In the genomic region with DNA sequence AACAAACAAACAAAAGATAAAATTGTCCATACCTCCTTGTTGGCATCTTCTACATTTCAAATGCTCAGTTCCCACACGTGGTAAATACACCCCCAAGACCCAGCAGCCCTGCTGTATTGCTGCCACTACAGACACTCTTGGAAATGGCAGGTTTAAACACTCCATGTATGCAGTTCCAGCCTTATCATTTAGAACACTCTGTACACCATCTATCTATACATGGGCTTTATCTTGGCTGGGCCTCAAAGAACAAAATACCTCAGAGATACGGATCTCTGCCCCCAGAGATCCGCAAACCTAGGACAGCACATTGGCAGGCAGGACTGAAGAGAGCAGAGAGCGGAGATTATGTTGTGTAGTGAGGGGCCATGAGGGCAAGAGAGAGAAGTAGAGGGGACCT, we compare ENCODE assay signal across 27 mouse cellular contexts. TPM values are rescaled to one million over a fixed set of nuclear protein-coding genes. Genes with fewer than 3 reads are reported as not detected.
DNase-seq lines count a peak whose midpoint lies in the region; ATAC-seq and TF ChIP-seq lines count a peak whose summit lies in the region.
"Had no signal": no experiment of that assay in that cellular context is flagged by ENCODE, and none has a peak within 500 bp of the region (broad histone marks: within the 10 kb centered on the region; RNA-seq: fewer than 3 reads in every experiment).

No protein-coding gene starts in this region.

- WGBS in liver, embryonic 13.5 days (ENCODE audit: insufficient replicate concordance): 29% methylated on average over 4 of the region's 4 CpGs
- 47% methylated on average over 4 of the region's 4 CpGs for WGBS in liver, postnatal 0 days (ENCODE audit: insufficient replicate concordance)

- peaks cover 15% of the 10 kb centered on the region for H3K4me1 ChIP-seq in liver, embryonic 13.5 days (replicated peaks)
- H3K4me1 ChIP-seq in liver, postnatal 0 days (ENCODE audit: insufficient read depth): no peaks in the 10 kb centered on the region
- H3K4me1 ChIP-seq in E14TG2a.4 (replicated peaks; ENCODE audit: low read depth, low read length) (peaks cover 58% of the 10 kb centered on the region), ES-E14 (ENCODE audit: control insufficient read depth in 2 of 2, insufficient read depth in 2 of 2, low read length in 2 of 2, poor library complexity in 1 of 2) (peaks cover 19 to 28% of the 10 kb centered on the region in 2 experiments)

- no peak overlapping the region for H3K4me2 ChIP-seq in liver, embryonic 13.5 days
- no peak overlapping the region for H3K4me2 ChIP-seq in liver, postnatal 0 days (ENCODE audit: low read depth, low read length)
- H3K4me2 ChIP-seq: forebrain, embryonic 13.5 days; heart, embryonic 12.5 days; heart, embryonic 15.5 days; hindbrain, embryonic 13.5 days had no signal

- in situ Hi-C loops in ES-E14 (cut with MboI; ENCODE audit: low sequenced_read_pairs in 2 of 2, unreplicated experiment in 2 of 2): no loop called here

- H3K9ac ChIP-seq in liver, embryonic 13.5 days: no peak overlapping the region
- H3K9ac ChIP-seq in liver, postnatal 0 days (replicated peaks): no peak overlapping the region
- no peak overlapping the region for H3K9ac ChIP-seq in ES-E14 (ENCODE audit: insufficient read depth, low read depth, low read length, poor library complexity, severe bottlenecking)
- H3K9ac ChIP-seq: forebrain, embryonic 13.5 days; heart, embryonic 12.5 days; heart, embryonic 15.5 days; hindbrain, embryonic 13.5 days had no signal

- DNase-seq in liver, embryonic 13.5 days: no peak
- DNase-seq in liver, postnatal 0 days: no peak
- no peak for DNase-seq in ES-E14 (ENCODE audit: low read depth, low spot score)
- DNase-seq in kidney, adult 11 months: no peak
- DNase-seq: adrenal gland, adult 8-10 months; adrenal gland, postnatal 25 days; cerebellum, adult 11-12 months; cerebellum, adult 8-10 months; cerebellum, postnatal 10 days; cerebellum, postnatal 36 days; gastrocnemius, postnatal 10 days; gastrocnemius, postnatal 36 days; heart, adult 2 months; heart, postnatal 10 days; heart, postnatal 36 days had no signal

- H3K27ac ChIP-seq in liver, embryonic 13.5 days: no peak overlapping the region
- no peak overlapping the region for H3K27ac ChIP-seq in liver, postnatal 0 days (ENCODE audit: low read depth)
- peak overlapping the region; percentile 43; the same call in 1 of the 2 replicates for H3K27ac ChIP-seq in ES-E14 (ENCODE audit: insufficient read depth, low read depth, low read length, poor library complexity, severe bottlenecking)
- H3K27ac ChIP-seq: forebrain, embryonic 10.5 days; forebrain, embryonic 13.5 days; heart, adult 2 months; heart, embryonic 15.5 days; hindbrain, embryonic 10.5 days; hindbrain, embryonic 13.5 days had no signal

- no peak overlapping the region for H3K4me3 ChIP-seq in liver, embryonic 13.5 days (replicated peaks)
- H3K4me3 ChIP-seq in liver, postnatal 0 days (ENCODE audit: low read depth, low read length): no peak overlapping the region
- H3K4me3 ChIP-seq in E14TG2a.4 (replicated peaks; ENCODE audit: low read length): 0 out of 2 replicates have a peak overlapping the region, but pooled peaks have one; percentile 23
- H3K4me3 ChIP-seq in ES-E14 (ENCODE audit: insufficient read depth in 1 of 2, low read depth in 1 of 2, low read length in 2 of 2, poor library complexity in 1 of 2, severe bottlenecking in 1 of 2): no peak overlapping the region
- H3K4me3 ChIP-seq: forebrain, embryonic 10.5 days; forebrain, embryonic 13.5 days; heart, adult 2 months; heart, embryonic 12.5 days; heart, embryonic 15.5 days; hindbrain, embryonic 10.5 days; hindbrain, embryonic 13.5 days had no signal

- ATAC-seq in liver, embryonic 13.5 days (ENCODE audit: low read depth): peak; percentile 50
- ATAC-seq in liver, postnatal 0 days: no peak
- ATAC-seq in megakaryocyte progenitor cell, adult 5-6 weeks (replicated peaks; ENCODE audit: poor library complexity): 0 out of 2 replicates have a peak, but pooled peaks have one; percentile 9
- ATAC-seq: activated CD4-positive, CD25-positive, alpha-beta regulatory T cell, adult 4 months; CD4-positive, CD25-positive, alpha-beta regulatory T cell, adult 4 months; forebrain, embryonic 13.5 days; forebrain, embryonic 16.5 days; hindbrain, embryonic 16.5 days had no signal

- H3K27me3 ChIP-seq in liver, embryonic 13.5 days: 0 out of 2 replicates have a peak, but pooled peaks cover 3% of the 10 kb centered on the region
- H3K27me3 ChIP-seq in liver, postnatal 0 days (ENCODE audit: insufficient read depth, low read length): no peaks in the 10 kb centered on the region
- peaks cover 5% of the 10 kb centered on the region; the same call in 1 of the 2 replicates for H3K27me3 ChIP-seq in E14TG2a.4 (ENCODE audit: insufficient read depth, low read length)
- H3K27me3 ChIP-seq: forebrain, embryonic 13.5 days; heart, embryonic 12.5 days; heart, embryonic 15.5 days; hindbrain, embryonic 13.5 days had no signal

- no peak for TF ChIP-seq EP300 in liver, postnatal 0 days (IDR thresholded peaks at IDR 0.05; ENCODE audit: low read depth)

- no peaks in the 10 kb centered on the region for H3K9me3 ChIP-seq in liver, embryonic 13.5 days (replicated peaks)
- H3K9me3 ChIP-seq in liver, postnatal 0 days (ENCODE audit: low read length): no peaks in the 10 kb centered on the region
- H3K9me3 ChIP-seq in E14TG2a.4 (ENCODE audit: low read length): no peaks in the 10 kb centered on the region
- H3K9me3 ChIP-seq in ES-E14 (ENCODE audit: control insufficient read depth, insufficient read depth, low read depth, low read length): no peaks in the 10 kb centered on the region
- H3K9me3 ChIP-seq: forebrain, embryonic 10.5 days; forebrain, embryonic 13.5 days; heart, embryonic 12.5 days; heart, embryonic 15.5 days; hindbrain, embryonic 10.5 days; hindbrain, embryonic 13.5 days had no signal

- TF ChIP-seq CTCF in liver, postnatal 0 days (IDR thresholded peaks at IDR 0.05; ENCODE audit: low read depth): no peak
- no peak for TF ChIP-seq CTCF in E14TG2a.4 (conservative IDR thresholded peaks at IDR 0.05; ENCODE audit: low read length)

- no peaks in the 10 kb centered on the region for H3K36me3 ChIP-seq in liver, embryonic 13.5 days
- no peaks in the 10 kb centered on the region for H3K36me3 ChIP-seq in liver, postnatal 0 days (replicated peaks; ENCODE audit: insufficient read depth, low read length)
- no peaks in the 10 kb centered on the region for H3K36me3 ChIP-seq in E14TG2a.4 (ENCODE audit: insufficient read depth, low read length)
- H3K36me3 ChIP-seq in ES-E14 (ENCODE audit: control insufficient read depth, insufficient read depth, low read length, poor library complexity, severe bottlenecking): no peaks in the 10 kb centered on the region
- H3K36me3 ChIP-seq: forebrain, embryonic 10.5 days; heart, embryonic 12.5 days; heart, embryonic 15.5 days; hindbrain, embryonic 10.5 days; hindbrain, embryonic 13.5 days had no signal

TF ChIP-seq in ES-E14, 5 proteins besides CTCF, POLR2A, EP300 and RAD21:
- TF ChIP-seq ZNF384 (IDR thresholded peaks at IDR 0.05; ENCODE audit: low read depth, low read length) (no peak), CHD2 (IDR thresholded peaks at IDR 0.05; ENCODE audit: low read depth, low read length) (no peak), HCFC1 (IDR thresholded peaks at IDR 0.05; ENCODE audit: borderline replicate concordance, insufficient read depth, low read length) (no peak), ZC3H11A (IDR thresholded peaks at IDR 0.05; ENCODE audit: borderline replicate concordance, low read depth, low read length) (no peak), MAFK (IDR thresholded peaks at IDR 0.05; ENCODE audit: insufficient read depth, low read depth, low read length) (no peak)

RNA-seq across cellular contexts. Expression of a gene that starts 31.1 kb away (rescaled TPM):
- 9.5 and 12.4 TPM in 2 replicates for polyA plus RNA-seq in liver, embryonic 13.5 days (2015; fragmentation: Nextera tagmentation; extraction: Ambion mirVana)
- polyA plus RNA-seq in liver, postnatal 0 days (2015; fragmentation: Nextera tagmentation; extraction: Ambion mirVana): 47.8 and 53.1 TPM in 2 replicates
- 10.8 and 11.3 TPM in 2 replicates for total RNA-seq in ES-E14 (2012; rRNA removed)
- 8.3 and 9.4 TPM in 2 replicates for total RNA-seq in megakaryocyte progenitor cell, adult 5-6 weeks (2015)
- 3.5 and 5.2 TPM in 2 replicates for total RNA-seq in megakaryocyte progenitor cell, adult 5-6 weeks (2017)
